ENCODE assay signal across 19 mouse cellular contexts in the genomic region with DNA sequence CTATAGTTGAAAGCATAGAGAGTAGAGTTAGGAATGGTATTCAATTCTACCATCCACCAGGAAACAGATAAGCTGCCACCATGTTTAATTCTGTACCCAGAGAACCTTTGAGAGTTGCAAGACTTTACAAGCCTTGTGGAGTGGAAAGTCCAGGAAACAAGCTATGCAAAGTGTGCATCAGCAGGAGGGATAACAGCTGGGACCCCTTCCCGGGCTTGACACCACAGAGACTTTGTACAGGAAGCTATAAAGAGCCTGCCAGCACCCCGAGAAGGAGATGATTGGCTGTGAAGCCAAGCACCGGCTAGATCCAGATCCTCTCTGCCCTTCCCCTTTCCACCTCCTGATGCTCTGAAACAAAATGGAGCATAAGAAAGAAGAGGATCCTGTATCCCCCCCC.
"Had no signal": no experiment of that assay in that cellular context is flagged by ENCODE, and none has a peak within 500 bp of the region (broad histone marks: within the 10 kb centered on the region; RNA-seq: fewer than 3 reads in every experiment).

No protein-coding gene starts in this region.

- ATAC-seq: midbrain, embryonic 16.5 days had no signal

- H3K4me3 ChIP-seq: midbrain, embryonic 10.5 days; midbrain, embryonic 12.5 days; myocyte; neural tube, embryonic 13.5 days; neural tube, embryonic 15.5 days had no signal

- H3K9ac ChIP-seq: lung, embryonic 14.5 days; midbrain, embryonic 12.5 days; neural tube, embryonic 13.5 days; neural tube, embryonic 15.5 days had no signal

- DNase-seq: lung, adult 18-20 months; lung, embryonic 14.5 days; lung, postnatal 10 days; lung, postnatal 4 days; midbrain, embryonic 14.5 days; retina, postnatal 1 day; right cerebral cortex, adult 18-20 months; right cerebral cortex, postnatal 25 days; right cerebral cortex, postnatal 4 days; spleen, adult 18-20 months; thymus, adult 18-20 months; thymus, postnatal 14 days; thymus, postnatal 36 days had no signal

- H3K9me3 ChIP-seq: midbrain, embryonic 10.5 days; midbrain, embryonic 12.5 days; neural tube, embryonic 13.5 days; neural tube, embryonic 15.5 days had no signal

- H3K27me3 ChIP-seq: midbrain, embryonic 12.5 days; neural tube, embryonic 13.5 days; neural tube, embryonic 15.5 days had no signal

- H3K27ac ChIP-seq: midbrain, embryonic 10.5 days; midbrain, embryonic 12.5 days; neural tube, embryonic 13.5 days; neural tube, embryonic 15.5 days had no signal

- H3K4me1 ChIP-seq: midbrain, embryonic 12.5 days; neural tube, embryonic 13.5 days; neural tube, embryonic 15.5 days had no signal

- H3K4me2 ChIP-seq: lung, embryonic 14.5 days; midbrain, embryonic 12.5 days; neural tube, embryonic 13.5 days; neural tube, embryonic 15.5 days had no signal

- H3K36me3 ChIP-seq: midbrain, embryonic 10.5 days; midbrain, embryonic 12.5 days; neural tube, embryonic 13.5 days; neural tube, embryonic 15.5 days had no signal
